Mouse (Mus musculus): ENCODE data around the gene Adarb2.

- TF ChIP-seq POLR2A (IDR thresholded peaks at IDR 0.05; ENCODE audit: borderline replicate concordance, extremely low read depth, low read depth, low read length): no peak
- TF ChIP-seq CTCF (IDR thresholded peaks at IDR 0.05; ENCODE audit: insufficient read depth, low read length): no peak
These were observed 441.3 kb downstream of the Adarb2 start for GRCm38 (mm10) chr13:8643920-8644319.
